28 mouse cellular contexts compared by ENCODE assay signal in the genomic region with DNA sequence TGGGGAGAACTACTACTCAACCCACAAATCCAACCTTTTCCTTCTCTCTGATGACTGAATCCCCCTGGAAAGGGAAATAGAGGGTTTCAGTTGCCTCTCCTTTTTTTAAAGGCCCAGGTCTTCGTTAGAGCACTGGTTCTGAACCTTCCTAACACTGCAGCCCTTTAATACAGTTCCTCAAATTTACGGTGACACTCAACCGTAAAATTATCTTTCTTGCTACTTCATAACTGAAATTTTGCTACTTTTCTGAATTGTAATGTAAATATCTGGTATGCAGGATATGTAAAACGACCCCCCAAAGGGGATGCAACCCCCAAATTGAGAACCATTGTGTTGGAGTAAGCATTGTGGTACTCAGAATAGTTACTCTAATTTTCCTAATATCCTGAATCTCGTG.
"Had no signal": no experiment of that assay in that cellular context is flagged by ENCODE, and none has a peak within 500 bp of the region (broad histone marks: within the 10 kb centered on the region; RNA-seq: fewer than 3 reads in every experiment).

No protein-coding gene starts in this region.

- H3K36me3 ChIP-seq: limb, embryonic 10.5 days; limb, embryonic 12.5 days; limb, embryonic 13.5 days; limb, embryonic 15.5 days; liver, embryonic 12.5 days; liver, embryonic 13.5 days; liver, embryonic 15.5 days; lung, embryonic 15.5 days; midbrain, embryonic 10.5 days; midbrain, embryonic 12.5 days; midbrain, embryonic 13.5 days; midbrain, embryonic 15.5 days; neural tube, embryonic 12.5 days had no signal

- H3K27ac ChIP-seq: limb, embryonic 10.5 days; limb, embryonic 12.5 days; limb, embryonic 13.5 days; limb, embryonic 15.5 days; liver, embryonic 12.5 days; liver, embryonic 13.5 days; liver, embryonic 14.5 days; liver, embryonic 15.5 days; lung, embryonic 15.5 days; macrophage; midbrain, embryonic 10.5 days; midbrain, embryonic 12.5 days; midbrain, embryonic 13.5 days; midbrain, embryonic 15.5 days; neural tube, embryonic 12.5 days had no signal

- H3K27me3 ChIP-seq: limb, embryonic 12.5 days; limb, embryonic 13.5 days; limb, embryonic 15.5 days; liver, embryonic 12.5 days; liver, embryonic 13.5 days; liver, embryonic 15.5 days; lung, embryonic 15.5 days; megakaryocyte, embryonic 14.5 days; midbrain, embryonic 12.5 days; midbrain, embryonic 13.5 days; midbrain, embryonic 15.5 days; neural tube, embryonic 12.5 days had no signal

- H3K9ac ChIP-seq: limb, embryonic 12.5 days; limb, embryonic 13.5 days; limb, embryonic 15.5 days; liver, embryonic 12.5 days; liver, embryonic 13.5 days; liver, embryonic 14.5 days; liver, embryonic 15.5 days; liver, postnatal 0 days; lung, embryonic 14.5 days; lung, embryonic 15.5 days; midbrain, embryonic 12.5 days; midbrain, embryonic 13.5 days; midbrain, embryonic 15.5 days; neural tube, embryonic 12.5 days had no signal

- H3K9me3 ChIP-seq: limb, embryonic 10.5 days; limb, embryonic 12.5 days; limb, embryonic 13.5 days; limb, embryonic 15.5 days; liver, embryonic 12.5 days; liver, embryonic 13.5 days; liver, embryonic 15.5 days; lung, embryonic 15.5 days; megakaryocyte, embryonic 14.5 days; midbrain, embryonic 10.5 days; midbrain, embryonic 12.5 days; midbrain, embryonic 13.5 days; midbrain, embryonic 15.5 days; neural tube, embryonic 12.5 days had no signal

- H3K4me1 ChIP-seq: limb, embryonic 10.5 days; limb, embryonic 12.5 days; limb, embryonic 13.5 days; limb, embryonic 15.5 days; liver, embryonic 12.5 days; liver, embryonic 13.5 days; liver, embryonic 15.5 days; lung, embryonic 15.5 days; midbrain, embryonic 10.5 days; midbrain, embryonic 12.5 days; midbrain, embryonic 13.5 days; midbrain, embryonic 15.5 days; neural tube, embryonic 12.5 days had no signal

- DNase-seq: left cerebral cortex, postnatal 4 days; liver; liver, embryonic 13.5 days; liver, postnatal 0 days; lung, adult 18-20 months; lung, adult 2 months; lung, embryonic 14.5 days; lung, postnatal 10 days; lung, postnatal 14 days; lung, postnatal 36 days; lung, postnatal 4 days; midbrain, embryonic 14.5 days had no signal

- H3K4me3 ChIP-seq: limb, embryonic 10.5 days; limb, embryonic 12.5 days; limb, embryonic 13.5 days; limb, embryonic 15.5 days; liver, embryonic 12.5 days; liver, embryonic 13.5 days; liver, embryonic 15.5 days; lung, embryonic 15.5 days; megakaryocyte, embryonic 14.5 days; midbrain, embryonic 10.5 days; midbrain, embryonic 12.5 days; midbrain, embryonic 13.5 days; midbrain, embryonic 15.5 days; myocyte; neural tube, embryonic 12.5 days had no signal
